Comparison of ENCODE assay signal across 16 mouse cellular contexts in the genomic region with DNA sequence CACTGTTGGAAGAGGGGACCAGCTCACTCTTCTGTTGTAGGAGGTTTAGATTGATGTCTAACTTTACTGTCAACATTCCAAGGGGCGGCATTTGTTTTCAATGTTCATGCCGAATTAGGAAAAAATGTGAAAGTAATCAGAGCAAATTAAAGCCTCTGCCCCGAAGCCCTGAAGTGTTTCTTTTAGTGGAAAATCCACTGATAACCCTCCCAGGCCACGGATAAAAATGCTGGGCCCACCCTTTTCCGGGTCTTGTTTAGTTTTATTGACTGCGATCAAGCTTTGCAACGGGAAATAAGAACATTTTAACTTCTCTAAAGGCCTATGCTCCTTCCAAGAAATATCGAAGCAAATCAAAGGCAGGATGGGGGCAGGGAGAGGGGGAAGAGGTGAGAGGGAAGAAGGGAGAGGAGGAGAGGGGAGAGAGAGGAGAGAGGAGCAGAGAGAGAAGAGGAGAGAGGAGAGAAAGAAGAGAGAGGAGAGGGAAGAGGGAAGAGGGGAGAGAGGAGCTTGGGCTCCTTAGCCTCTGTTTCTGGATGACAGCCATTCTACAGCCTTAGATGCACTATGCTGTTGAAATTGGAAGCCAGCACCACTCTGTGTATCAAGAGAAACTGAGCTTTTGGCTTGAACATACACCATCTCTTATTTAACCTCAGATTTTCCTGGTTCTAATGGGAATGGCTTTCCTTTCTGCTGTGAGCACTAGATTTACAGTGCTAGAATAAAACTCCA.
A peak's percentile ranks its signal among the peaks of the same experiment; 100 is the strongest.
DNase-seq lines count a peak whose midpoint lies in the region; ATAC-seq and TF ChIP-seq lines count a peak whose summit lies in the region.
"Had no signal": no experiment of that assay in that cellular context is flagged by ENCODE, and none has a peak within 500 bp of the region (broad histone marks: within the 10 kb centered on the region; RNA-seq: fewer than 3 reads in every experiment).

No protein-coding gene starts in this region.

- WGBS in embryonic facial prominence, embryonic 10.5 days: 43% methylated on average over 8 of the region's 8 CpGs
- 54% methylated on average over 8 of the region's 8 CpGs for WGBS in heart, postnatal 0 days

- no peak overlapping the region for H3K4me3 ChIP-seq in embryonic facial prominence, embryonic 10.5 days
- no peak overlapping the region for H3K4me3 ChIP-seq in heart, postnatal 0 days (ENCODE audit: low read depth, low read length)
- H3K4me3 ChIP-seq: forebrain, embryonic 15.5 days; stomach, embryonic 15.5 days had no signal

- H3K4me2 ChIP-seq in heart, postnatal 0 days (ENCODE audit: low read depth, low read length): no peak overlapping the region
- H3K4me2 ChIP-seq: forebrain, embryonic 15.5 days; stomach, embryonic 15.5 days had no signal

- ATAC-seq in heart, postnatal 0 days (ENCODE audit: insufficient read depth, low read depth): no peak
- ATAC-seq: forebrain, embryonic 15.5 days; liver, postnatal 0 days had no signal

- no peaks in the 10 kb centered on the region for H3K9me3 ChIP-seq in embryonic facial prominence, embryonic 10.5 days
- no peaks in the 10 kb centered on the region for H3K9me3 ChIP-seq in heart, postnatal 0 days (replicated peaks; ENCODE audit: control insufficient read depth, low read length)
- H3K9me3 ChIP-seq: forebrain, embryonic 15.5 days; stomach, embryonic 15.5 days had no signal

- H3K36me3 ChIP-seq in embryonic facial prominence, embryonic 10.5 days (replicated peaks): no peaks in the 10 kb centered on the region
- no peaks in the 10 kb centered on the region for H3K36me3 ChIP-seq in heart, postnatal 0 days (replicated peaks; ENCODE audit: control insufficient read depth, insufficient read depth, low read length)
- H3K36me3 ChIP-seq: forebrain, embryonic 15.5 days; stomach, embryonic 15.5 days had no signal

- H3K27me3 ChIP-seq in embryonic facial prominence, embryonic 10.5 days (replicated peaks; ENCODE audit: low read depth, poor library complexity, severe bottlenecking): no peaks in the 10 kb centered on the region
- no peaks in the 10 kb centered on the region for H3K27me3 ChIP-seq in heart, postnatal 0 days (ENCODE audit: control insufficient read depth, insufficient read depth, low read length)
- H3K27me3 ChIP-seq: CH12.LX; forebrain, embryonic 15.5 days; stomach, embryonic 15.5 days had no signal

- peaks cover 31% of the 10 kb centered on the region for H3K4me1 ChIP-seq in embryonic facial prominence, embryonic 10.5 days
- H3K4me1 ChIP-seq in heart, postnatal 0 days (ENCODE audit: control insufficient read depth, insufficient read depth): no peaks in the 10 kb centered on the region

- TF ChIP-seq CTCF in heart, postnatal 0 days (IDR thresholded peaks at IDR 0.05; ENCODE audit: low read depth): no peak

- no peak for TF ChIP-seq EP300 in heart, postnatal 0 days (IDR thresholded peaks at IDR 0.05; ENCODE audit: low read depth)

- peak; percentile 12 for DNase-seq in embryo, embryonic 9.5 days (ENCODE audit: extremely low spot score)
- DNase-seq in embryo, embryonic 10 days (ENCODE audit: low spot score): no peak
- DNase-seq in kidney, adult 9 months: peak; percentile 10
- no peak for DNase-seq in kidney, adult 8-10 months
- no peak for DNase-seq in embryonic facial prominence, embryonic 10.5 days (ENCODE audit: low spot score)
- DNase-seq in heart, postnatal 0 days (ENCODE audit: low spot score): no peak
- no peak for DNase-seq in thymus, postnatal 25 days
- no peak for DNase-seq in MN1 (ENCODE audit: low spot score)
- DNase-seq: adrenal gland, postnatal 36 days; cerebellum, postnatal 36 days; left cerebral cortex, postnatal 4 days; liver, postnatal 0 days; midbrain, embryonic 14.5 days had no signal

- H3K27ac ChIP-seq in embryonic facial prominence, embryonic 10.5 days (replicated peaks): peak overlapping the region; percentile 44
- H3K27ac ChIP-seq in heart, postnatal 0 days (ENCODE audit: low read depth): peak overlapping the region; percentile 1; the same call in 1 of the 2 replicates
- H3K27ac ChIP-seq: forebrain, embryonic 15.5 days; stomach, embryonic 15.5 days had no signal

- no peak overlapping the region for H3K9ac ChIP-seq in heart, postnatal 0 days (replicated peaks; ENCODE audit: low read depth, low read length)
- H3K9ac ChIP-seq: forebrain, embryonic 15.5 days; liver, postnatal 0 days; stomach, embryonic 15.5 days had no signal

Comparison
In these comparisons a context has a peak if more than half of its experiments do, and no peak if none do; other contexts are left out.
1. DNase-seq: peak in embryo, embryonic 9.5 days (single experiment) and kidney, adult 9 months (single experiment); none in embryo, embryonic 10 days (single experiment), kidney, adult 8-10 months (0 of 2), embryonic facial prominence, embryonic 10.5 days (single experiment), heart, postnatal 0 days (single experiment), thymus, postnatal 25 days (single experiment) and MN1 (single experiment).